Comparison of ENCODE assay signal across 7 mouse cellular contexts in genomic region chr12:108835840-108836409, GRCm38 (mm10). TPM values are rescaled to one million over a fixed set of nuclear protein-coding genes. Genes with fewer than 3 reads are reported as not detected.
A peak's percentile ranks its signal among the peaks of the same experiment; 100 is the strongest.
DNase-seq lines count a peak whose midpoint lies in the region; ATAC-seq and TF ChIP-seq lines count a peak whose summit lies in the region.

Slc25a29 (minus strand) TSS chr12:108835883.
Slc25a47 (plus strand) TSS chr12:108836046.

- intact Hi-C loops in left cerebral cortex, postnatal 4 days (cut with DNase I): no loop called here

- TF ChIP-seq POLR2A in small intestine, adult 2 months (IDR thresholded peaks at IDR 0.05; ENCODE audit: low read depth, low read length): 0 out of 2 replicates have a peak, but pooled peaks have one; percentile 29

- 0 out of 2 replicates have a peak, but pooled peaks have one; percentile 11 for TF ChIP-seq CTCF in intestine, postnatal 0 days (IDR thresholded peaks at IDR 0.05; ENCODE audit: low read depth)
- no peak for TF ChIP-seq CTCF in small intestine, adult 2 months (IDR thresholded peaks at IDR 0.05; ENCODE audit: extremely low read depth, insufficient read length, insufficient replicate concordance, low read depth, low read length)

- no peaks in the 10 kb centered on the region for H3K9me3 ChIP-seq in intestine, postnatal 0 days (ENCODE audit: control insufficient read depth)
- no peaks in the 10 kb centered on the region for H3K9me3 ChIP-seq in midbrain, embryonic 12.5 days

- peak within 1 kb of the TSS; percentile 51 for H3K9ac ChIP-seq in intestine, postnatal 0 days (ENCODE audit: low read depth, low read length)
- peak within 1 kb of the TSS; percentile 78 for H3K9ac ChIP-seq in midbrain, embryonic 12.5 days (replicated peaks)

- peak within 1 kb of the TSS; percentile 71 for H3K27ac ChIP-seq in intestine, postnatal 0 days (ENCODE audit: low read depth, low read length)
- peak within 1 kb of the TSS; percentile 67 for H3K27ac ChIP-seq in midbrain, embryonic 12.5 days (replicated peaks)
- H3K27ac ChIP-seq in small intestine, adult 2 months (ENCODE audit: insufficient read depth, low read depth, low read length): peak within 1 kb of the TSS; percentile 51

- H3K36me3 ChIP-seq in intestine, postnatal 0 days (ENCODE audit: control insufficient read depth, insufficient read depth): peaks cover 4% of the 10 kb centered on the region; the same call in 1 of the 2 replicates
- H3K36me3 ChIP-seq in midbrain, embryonic 12.5 days: peaks cover 4% of the 10 kb centered on the region
- no peaks in the 10 kb centered on the region for H3K36me3 ChIP-seq in small intestine, adult 2 months (ENCODE audit: control insufficient read depth, insufficient read depth, low read length)

- ATAC-seq in intestine, postnatal 0 days: peak; percentile 99
- ATAC-seq in midbrain, embryonic 12.5 days (ENCODE audit: low FRiP score, low read depth): peak; percentile 99

- no peaks in the 10 kb centered on the region for H3K27me3 ChIP-seq in intestine, postnatal 0 days (replicated peaks; ENCODE audit: control insufficient read depth, insufficient read depth, low read length)
- H3K27me3 ChIP-seq in midbrain, embryonic 12.5 days: peaks cover 17% of the 10 kb centered on the region
- H3K27me3 ChIP-seq in small intestine, adult 2 months (ENCODE audit: control insufficient read depth, insufficient read depth, low read length): no peaks in the 10 kb centered on the region

- H3K4me1 ChIP-seq in intestine, postnatal 0 days (replicated peaks; ENCODE audit: control insufficient read depth, insufficient read depth, low read length): peaks cover 6% of the 10 kb centered on the region
- peaks cover 50% of the 10 kb centered on the region for H3K4me1 ChIP-seq in midbrain, embryonic 12.5 days
- peaks cover 27% of the 10 kb centered on the region for H3K4me1 ChIP-seq in small intestine, adult 2 months (ENCODE audit: control insufficient read depth, insufficient read depth, insufficient read length, low read length)

- peak within 1 kb of the TSS; percentile 69 for H3K4me3 ChIP-seq in intestine, postnatal 0 days (ENCODE audit: low read depth, low read length)
- H3K4me3 ChIP-seq in midbrain, embryonic 12.5 days: peak within 1 kb of the TSS; percentile 75
- peak within 1 kb of the TSS; percentile 73 for H3K4me3 ChIP-seq in small intestine, adult 2 months (ENCODE audit: low read depth, low read length)

- peak; percentile 95 for DNase-seq in adrenal gland, adult 8-10 months
- DNase-seq in embryo, embryonic 9.5 days (ENCODE audit: extremely low spot score): peak; percentile 95
- no peak for DNase-seq in gonadal fat pad, adult 2 months (ENCODE audit: low read depth)
- peak; percentile 99 for DNase-seq in left cerebral cortex, postnatal 4 days

- under 1% methylated on average over 53 of the region's 53 CpGs for WGBS in intestine, postnatal 0 days
- under 1% methylated on average over 35 of the region's 53 CpGs for WGBS in midbrain, embryonic 12.5 days
- WGBS in small intestine, adult 2 months: under 1% methylated on average over 53 of the region's 53 CpGs

- peak within 1 kb of the TSS; percentile 87 for H3K4me2 ChIP-seq in intestine, postnatal 0 days (replicated peaks; ENCODE audit: low read depth)
- peak within 1 kb of the TSS; percentile 96 for H3K4me2 ChIP-seq in midbrain, embryonic 12.5 days (replicated peaks)

RNA-seq across cellular contexts. Expression of gene Slc25a29, which starts in this region (rescaled TPM):
- 10 to 100 TPM; 19.8 to 29.4 (median 23.8) TPM for total RNA-seq in adrenal gland, adult 8-10 months (2022)
- 45.7 and 53.9 TPM in 2 replicates for polyA plus RNA-seq in gonadal fat pad, adult 2 months (2012; rRNA removed)
- polyA plus RNA-seq in intestine, postnatal 0 days (2015; fragmentation: Nextera tagmentation; extraction: Ambion mirVana): 1.8 and 1.9 TPM in 2 replicates
- total RNA-seq in left cerebral cortex, postnatal 4 days (2021): 10 to 100 TPM; 15.8 to 17.5 TPM
- 12.5 and 13.6 TPM in 2 replicates for polyA plus RNA-seq in midbrain, embryonic 12.5 days (2016; fragmentation: Nextera tagmentation; extraction: Ambion mirVana)
- polyA plus RNA-seq in small intestine, adult 2 months (2012; rRNA removed): 4.0 and 4.9 TPM in 2 replicates

RNA-seq across cellular contexts. Expression of gene Slc25a47, which starts in this region (rescaled TPM):
- total RNA-seq in adrenal gland, adult 8-10 months (2022): 10 to 100 TPM; 10.2 to 14.0 (median 12.2) TPM
- polyA plus RNA-seq in gonadal fat pad, adult 2 months (2012; rRNA removed): 57.4 and 58.3 TPM in 2 replicates
- 4.7 and 5.1 TPM in 2 replicates for polyA plus RNA-seq in intestine, postnatal 0 days (2015; fragmentation: Nextera tagmentation; extraction: Ambion mirVana)
- 10 to 100 TPM; 12.4 to 13.3 TPM for total RNA-seq in left cerebral cortex, postnatal 4 days (2021)
- polyA plus RNA-seq in midbrain, embryonic 12.5 days (2016; fragmentation: Nextera tagmentation; extraction: Ambion mirVana): 10.3 and 13.8 TPM in 2 replicates
- 6.4 and 7.9 TPM in 2 replicates for polyA plus RNA-seq in small intestine, adult 2 months (2012; rRNA removed)
